Mouse (Mus musculus) forebrain, embryonic 16.5 days (tissue): ENCODE data around the gene Krtap3-3. TPM values are rescaled to one million over a fixed set of nuclear protein-coding genes. Genes with fewer than 3 reads are reported as not detected.

Source experiments
- ATAC-seq: fragments of 200-750 bp; cut with Nextera tagmentation; 2 replicates; pipeline ENCODE4 v1.8.0; 2017; ENCODE audit warnings: mild to moderate bottlenecking, moderate library complexity
- H3K27ac ChIP-seq: fragments of 300-500 bp; sonication (generic); 2 replicates; pipeline ENCODE4 v1.5.1; 2014; ENCODE audit warnings: low read length, control low read depth
- H3K27me3 ChIP-seq: fragments of 300-500 bp; sonication (generic); replicated peaks from 2 replicates; pipeline ENCODE4 v1.6.1; 2014; ENCODE audit warnings: low read length; ENCODE audit not compliant: control insufficient read depth, insufficient read depth
- H3K36me3 ChIP-seq: fragments of 300-500 bp; sonication (generic); 2 replicates; pipeline ENCODE4 v1.6.1; 2014; ENCODE audit not compliant: control insufficient read depth, insufficient read depth
- H3K4me1 ChIP-seq: fragments of 300-500 bp; sonication (generic); replicated peaks from 2 replicates; pipeline ENCODE4 v1.6.1; 2014; ENCODE audit warnings: low read length; ENCODE audit not compliant: control insufficient read depth, insufficient read depth
- H3K4me2 ChIP-seq: fragments of 300-500 bp; sonication (generic); 2 replicates; pipeline ENCODE4 v1.6.1; 2014; ENCODE audit warnings: mild to moderate bottlenecking, low read length, control low read depth
- H3K4me3 ChIP-seq: fragments of 300-500 bp; sonication (generic); replicated peaks from 2 replicates; pipeline ENCODE4 v1.5.1; 2014; ENCODE audit warnings: mild to moderate bottlenecking, low read length, control low read depth
- H3K9ac ChIP-seq: fragments of 300-500 bp; sonication (generic); replicated peaks from 2 replicates; pipeline ENCODE4 v1.6.1; 2014; ENCODE audit warnings: low read depth, low read length, control low read depth
- H3K9me3 ChIP-seq: fragments of 300-500 bp; sonication (generic); 2 replicates; pipeline ENCODE4 v1.6.1; 2016; ENCODE audit warnings: low read length; ENCODE audit not compliant: control insufficient read depth
- WGBS: fragments of 180-500 bp; shearing (Covaris S2); extraction: QIAGEN DNeasy Blood & Tissue Kit; methylation state at CpG from one replicate; pipeline ENCODE4 v1.1.7; 2014; 5-methylcytosine and 5-hydroxymethylcytosine counted together
- polyA plus RNA-seq: library from polyadenylated mRNA; unstranded; fragments of >200 nt; fragmentation: Nextera tagmentation; extraction: Ambion mirVana; gene quantifications from 2 replicates; pipeline ENCODE4 v1.2.1, GENCODE M21; 2015

Krtap3-3 gene
- polyA plus RNA-seq, 1 experiment from 2014 or later = not detected

DNA sequence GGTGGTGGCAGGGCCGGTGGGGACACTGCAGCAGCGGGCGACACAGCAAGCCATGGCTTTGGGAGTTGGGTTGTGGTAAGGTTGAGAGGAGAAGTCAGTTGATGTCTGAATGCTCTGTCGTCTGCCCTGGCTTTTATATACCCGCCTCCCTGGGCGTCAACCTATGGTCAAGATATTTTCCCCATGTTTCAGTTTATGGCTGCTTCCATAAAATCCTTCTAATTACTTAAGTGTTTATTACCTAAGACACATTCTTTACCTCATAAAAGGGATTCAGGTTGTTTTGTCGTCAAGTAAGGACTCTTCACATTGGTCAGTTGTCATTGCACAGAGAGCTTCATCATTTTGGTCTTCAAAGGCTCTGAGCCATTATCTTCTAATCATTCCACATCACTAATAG lies 15.9 kb upstream of the Krtap3-3 start, which contains the start of gene Krtap3-1:
Krtap3-1 (minus strand) TSS at position 101 of the 400 bp plus-strand sequence.
- Histone ChIP-seq H3K27me3 (no peaks in the 10 kb centered on the region), H3K27ac (no peak within 1 kb of the TSS), H3K36me3 (no peaks in the 10 kb centered on the region), H3K9ac (no peak within 1 kb of the TSS), H3K4me3 (no peak within 1 kb of the TSS), H3K4me1 (no peaks in the 10 kb centered on the region), H3K4me2 (no peak within 1 kb of the TSS), H3K9me3 (no peaks in the 10 kb centered on the region)
- ATAC-seq = no peak
- 92% methylated on average over 7 of the region's 7 CpGs for WGBS

DNA sequence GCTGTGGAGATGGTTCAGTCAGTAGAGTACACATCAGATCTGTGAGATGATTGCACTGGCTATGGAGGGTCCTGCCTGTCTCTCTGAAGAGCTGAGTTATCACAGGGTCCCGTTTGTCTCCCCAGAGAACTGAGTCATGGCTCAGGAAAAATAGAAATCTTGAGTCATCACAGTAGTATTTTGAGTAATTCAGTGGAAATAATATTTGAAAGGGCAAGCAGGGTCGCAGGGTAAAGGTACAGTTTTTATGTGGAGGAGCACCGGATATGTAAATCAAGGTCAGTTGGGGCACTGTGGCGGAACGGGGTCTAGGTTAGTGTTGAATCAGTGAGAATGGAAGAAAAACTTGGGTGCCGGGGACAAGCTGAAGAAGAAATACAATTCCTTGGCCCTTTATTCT lies 11.9 kb upstream of the Krtap3-3 start:
- H3K9me3 ChIP-seq = no peaks in the 10 kb centered on the region
- WGBS = 88% methylated on average over 6 of the region's 6 CpGs
- no peaks in the 10 kb centered on the region for H3K4me1 ChIP-seq
- H3K4me2 ChIP-seq = no peak overlapping the region
- H3K4me3 ChIP-seq = no peak overlapping the region
- H3K36me3 ChIP-seq = no peaks in the 10 kb centered on the region
- ATAC-seq = no peak
- no peak overlapping the region for H3K9ac ChIP-seq
- H3K27ac ChIP-seq = no peak overlapping the region
- no peaks in the 10 kb centered on the region for H3K27me3 ChIP-seq

DNA sequence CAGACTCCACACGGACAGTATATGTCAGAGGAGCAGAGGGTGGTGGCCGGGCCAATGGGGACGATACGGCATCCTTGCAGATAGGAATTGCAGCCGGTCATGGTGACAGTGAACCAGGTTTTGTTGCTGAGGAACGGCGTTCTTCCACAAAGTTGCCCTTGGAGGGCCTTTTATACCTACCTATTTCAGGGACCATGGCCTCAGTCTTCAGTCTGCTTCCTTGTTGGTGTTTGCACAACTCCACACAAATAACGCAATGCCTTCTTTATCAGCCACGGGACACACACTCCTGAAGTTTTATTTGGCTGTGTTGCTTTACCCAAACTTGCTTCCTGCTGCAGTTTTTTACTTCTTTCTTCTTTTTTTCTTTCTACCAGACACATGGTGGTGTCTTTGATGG lies 8.7 kb upstream of the Krtap3-3 start, which contains the start of gene Gm11939:
Gm11939 (minus strand) TSS at position 101 of the 400 bp plus-strand sequence.
- no peak within 1 kb of the TSS for H3K4me3 ChIP-seq
- no peaks in the 10 kb centered on the region for H3K27me3 ChIP-seq
- no peak for ATAC-seq
- no peak within 1 kb of the TSS for H3K9ac ChIP-seq
- H3K4me2 ChIP-seq = no peak within 1 kb of the TSS
- H3K36me3 ChIP-seq = no peaks in the 10 kb centered on the region
- no peaks in the 10 kb centered on the region for H3K4me1 ChIP-seq
- H3K27ac ChIP-seq = no peak within 1 kb of the TSS
- WGBS = 92% methylated on average over 9 of the region's 9 CpGs
- no peaks in the 10 kb centered on the region for H3K9me3 ChIP-seq

DNA sequence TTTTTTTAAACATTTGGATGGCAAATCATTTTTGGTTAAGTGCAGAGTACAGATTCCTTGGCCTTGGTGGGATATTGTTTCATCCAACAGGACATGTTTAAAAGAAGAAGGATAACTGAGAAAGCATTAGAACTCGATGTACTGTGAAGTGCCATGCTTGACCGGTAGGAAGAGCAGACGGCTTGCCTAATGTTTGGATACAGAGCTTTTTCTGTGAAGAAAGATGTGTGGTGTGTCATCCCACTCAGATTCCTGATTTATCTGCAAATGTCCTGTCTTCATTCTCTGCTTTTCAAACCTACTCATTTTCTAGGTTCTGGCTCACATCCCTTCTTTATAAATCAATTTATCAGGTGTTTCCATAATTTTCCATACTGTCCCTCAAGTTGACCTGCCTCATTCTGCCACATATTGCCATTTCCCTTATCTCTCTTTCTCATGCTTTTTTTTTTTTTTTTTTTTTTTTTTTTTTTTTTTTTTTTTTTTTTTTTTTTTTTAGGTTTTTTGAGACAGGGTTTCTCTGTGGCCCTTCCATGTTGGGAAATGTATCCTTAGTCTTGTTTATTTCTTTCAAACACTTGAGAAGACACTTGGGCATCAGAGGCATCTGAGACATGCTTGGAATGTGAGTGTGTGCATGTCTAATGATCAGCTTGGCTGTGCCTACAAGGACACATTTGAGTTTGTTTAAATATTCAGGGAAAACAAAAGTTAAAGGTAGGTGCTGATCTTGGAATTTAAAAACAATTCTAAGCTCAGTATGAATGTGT lies 7.5 kb upstream of the Krtap3-3 start:
- Histone ChIP-seq H3K4me2 (no peak overlapping the region), H3K4me3 (no peak overlapping the region), H3K9ac (no peak overlapping the region), H3K27ac (no peak overlapping the region), H3K4me1 (no peaks in the 10 kb centered on the region), H3K9me3 (no peaks in the 10 kb centered on the region), H3K27me3 (no peaks in the 10 kb centered on the region), H3K36me3 (no peaks in the 10 kb centered on the region)
- WGBS = 91% methylated on average over 3 of the region's 3 CpGs
- no peak for ATAC-seq

DNA sequence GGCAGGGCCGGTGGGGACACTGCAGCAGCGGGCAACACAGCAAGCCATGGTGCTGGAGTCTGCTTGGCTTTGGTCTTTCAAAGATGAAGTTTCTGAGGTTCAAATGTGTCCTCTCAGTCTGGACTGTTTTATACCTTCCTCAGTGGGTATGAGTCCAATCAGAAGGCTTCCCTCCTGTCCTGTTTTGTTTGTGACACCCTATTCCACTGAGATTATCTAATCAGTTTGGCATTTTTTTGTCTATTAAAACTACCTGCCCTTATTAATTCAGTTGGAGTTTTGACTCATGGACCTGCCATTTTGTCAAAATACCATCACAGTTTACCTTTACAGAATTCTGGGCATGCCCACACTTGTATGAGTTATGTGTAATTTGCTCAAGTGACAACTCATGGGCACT lies 6.1 kb upstream of the Krtap3-3 start, which contains the start of gene Krtap3-2:
Krtap3-2 (minus strand) TSS at position 101 of the 400 bp plus-strand sequence.
- Histone ChIP-seq H3K4me2 (no peak within 1 kb of the TSS), H3K4me3 (no peak within 1 kb of the TSS), H3K36me3 (no peaks in the 10 kb centered on the region), H3K9ac (no peak within 1 kb of the TSS), H3K27ac (no peak within 1 kb of the TSS), H3K4me1 (no peaks in the 10 kb centered on the region), H3K27me3 (no peaks in the 10 kb centered on the region), H3K9me3 (no peaks in the 10 kb centered on the region)
- WGBS = 67% methylated on average over 1 of the region's 2 CpGs
- ATAC-seq = no peak

DNA sequence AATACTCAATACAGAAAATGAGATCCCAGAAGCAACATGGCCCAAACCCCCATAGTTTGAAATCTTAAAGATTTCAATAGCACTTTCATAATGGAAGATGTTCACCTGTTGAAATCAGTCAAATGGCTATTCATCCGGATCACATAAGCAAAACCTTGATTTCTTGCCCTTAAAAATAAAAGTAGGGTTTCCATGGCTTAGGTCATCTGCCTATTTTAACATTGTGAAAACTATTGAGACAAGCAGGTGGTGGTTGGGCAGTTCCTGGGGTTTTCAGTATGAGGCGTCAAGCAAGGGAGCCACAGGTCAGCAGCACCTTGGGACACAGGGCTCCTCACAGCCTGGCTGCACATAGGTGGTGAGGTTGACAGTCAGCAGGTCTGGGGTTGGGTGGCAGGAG lies 5.5 kb upstream of the Krtap3-3 start:
- 85% methylated on average over 2 of the region's 2 CpGs for WGBS
- H3K4me2 ChIP-seq = no peak overlapping the region
- H3K4me1 ChIP-seq = no peaks in the 10 kb centered on the region
- H3K27ac ChIP-seq = no peak overlapping the region
- H3K36me3 ChIP-seq = no peaks in the 10 kb centered on the region
- H3K9ac ChIP-seq = no peak overlapping the region
- no peak overlapping the region for H3K4me3 ChIP-seq
- no peak for ATAC-seq
- H3K27me3 ChIP-seq = no peaks in the 10 kb centered on the region
- no peaks in the 10 kb centered on the region for H3K9me3 ChIP-seq

DNA sequence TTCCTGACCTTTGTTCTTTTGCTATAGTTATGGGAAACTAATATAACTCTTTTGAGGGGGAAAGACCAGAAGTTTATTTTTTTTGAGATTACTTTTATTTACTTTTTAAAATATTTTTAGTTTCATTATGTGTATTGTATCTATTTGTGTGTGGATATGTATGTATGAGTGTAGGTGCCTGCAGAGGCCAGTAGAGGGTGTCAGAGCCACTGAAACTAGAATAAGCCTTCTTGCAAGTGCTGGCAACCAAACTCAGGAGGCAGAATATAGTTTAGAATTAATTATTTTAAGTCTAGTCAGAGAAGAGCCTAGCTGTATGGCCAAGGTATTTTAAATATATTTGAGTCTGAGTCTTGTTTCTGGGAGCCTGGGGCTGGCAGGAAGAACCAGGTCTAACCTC lies 2.8 kb downstream of the Krtap3-3 start:
- Histone ChIP-seq H3K4me2 (no peak overlapping the region), H3K27me3 (no peaks in the 10 kb centered on the region), H3K27ac (no peak overlapping the region), H3K36me3 (no peaks in the 10 kb centered on the region), H3K9ac (no peak overlapping the region), H3K9me3 (no peaks in the 10 kb centered on the region), H3K4me1 (no peaks in the 10 kb centered on the region), H3K4me3 (no peak overlapping the region)
- no peak for ATAC-seq

DNA sequence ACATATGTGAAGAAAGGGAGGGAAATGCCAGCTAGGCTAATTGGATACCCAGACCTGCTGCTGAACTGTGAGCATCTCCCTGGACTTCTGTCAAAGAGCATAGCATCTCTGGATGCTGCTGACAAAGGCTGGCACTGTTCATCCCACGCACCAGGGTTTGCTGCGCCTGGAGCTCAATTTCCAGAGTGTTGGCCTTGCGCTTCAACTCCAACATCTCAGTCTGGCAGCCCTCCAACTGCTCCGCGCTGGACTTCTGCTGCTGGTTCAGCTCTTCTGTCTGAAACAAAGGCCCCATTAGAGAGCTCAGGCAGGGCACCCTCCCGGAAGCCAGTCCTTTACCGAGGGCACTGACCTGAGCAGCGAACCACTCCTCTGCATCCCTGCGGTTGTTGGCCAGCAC lies 10.9 kb downstream of the Krtap3-3 start:
- Histone ChIP-seq H3K4me3 (no peak overlapping the region), H3K9me3 (no peaks in the 10 kb centered on the region), H3K36me3 (no peaks in the 10 kb centered on the region), H3K27ac (no peak overlapping the region), H3K4me1 (peaks cover 3% of the 10 kb centered on the region; the same call in 1 of the 2 replicates), H3K4me2 (0 out of 2 replicates have a peak overlapping the region, but pooled peaks have one; percentile 4), H3K9ac (no peak overlapping the region), H3K27me3 (no peaks in the 10 kb centered on the region)
- 30% methylated on average over 9 of the region's 9 CpGs for WGBS
- ATAC-seq = no peak

DNA sequence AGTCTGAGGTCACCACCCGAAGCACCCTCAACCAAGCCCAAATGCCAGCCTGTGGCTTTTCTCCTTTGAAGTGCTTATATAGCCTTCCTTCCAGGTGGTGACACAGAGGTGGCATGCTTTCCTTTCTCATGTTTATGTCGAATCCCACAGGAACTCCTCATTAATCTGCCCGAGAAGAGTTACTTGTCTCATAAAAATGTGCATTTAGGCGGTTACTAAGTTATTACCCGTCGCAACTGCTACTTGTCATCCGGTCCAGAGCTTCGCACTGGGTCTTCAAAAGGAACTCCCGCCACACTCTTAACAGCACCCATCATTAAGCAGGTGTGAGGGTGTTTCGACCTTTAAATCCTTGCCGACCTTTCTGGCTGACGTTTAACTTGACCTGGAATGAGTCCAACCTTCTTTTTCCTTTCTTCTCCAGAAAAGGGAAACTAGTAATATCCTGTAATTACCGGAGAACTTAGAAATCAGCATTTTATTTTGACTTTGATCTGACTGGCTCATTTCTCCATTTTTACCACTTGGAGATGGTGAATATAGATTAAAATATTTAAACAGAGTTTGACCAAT lies 29.3 kb downstream of the Krtap3-3 start, which contains the start of gene Krt39:
Krt39 (minus strand) TSS at position 51 of the 573 bp plus-strand sequence.
- H3K4me1 ChIP-seq = no peaks in the 10 kb centered on the region
- ATAC-seq = no peak
- H3K4me2 ChIP-seq = no peak within 1 kb of the TSS
- no peaks in the 10 kb centered on the region for H3K9me3 ChIP-seq
- no peaks in the 10 kb centered on the region for H3K27me3 ChIP-seq
- no peaks in the 10 kb centered on the region for H3K36me3 ChIP-seq
- H3K9ac ChIP-seq = no peak within 1 kb of the TSS
- 91% methylated on average over 13 of the region's 13 CpGs for WGBS
- no peak within 1 kb of the TSS for H3K27ac ChIP-seq
- no peak within 1 kb of the TSS for H3K4me3 ChIP-seq
